Mouse (Mus musculus): ENCODE measurements around the gene Adgrb2.

Adgrb2 gene

DNA sequence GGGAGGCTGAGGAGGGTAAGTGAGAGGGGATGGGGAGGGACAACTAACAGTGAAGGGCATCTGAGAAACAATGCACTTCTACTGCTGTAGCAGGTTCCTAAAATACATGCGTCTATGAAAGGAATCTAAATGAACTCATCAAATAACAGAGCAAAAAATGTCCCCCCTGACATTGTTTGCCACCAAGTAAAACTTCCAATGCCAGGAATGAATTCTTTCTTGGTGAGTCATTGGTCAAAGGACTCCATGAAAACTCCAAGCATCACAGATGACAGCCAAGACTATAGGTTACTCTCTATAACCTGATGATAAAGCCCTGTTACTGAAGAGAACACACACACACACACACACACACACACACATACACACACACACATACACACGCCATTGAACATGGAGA lies 46.5 kb downstream of the Adgrb2 start:
- no peak for DNase-seq (ENCODE audit: low spot score)

DNA sequence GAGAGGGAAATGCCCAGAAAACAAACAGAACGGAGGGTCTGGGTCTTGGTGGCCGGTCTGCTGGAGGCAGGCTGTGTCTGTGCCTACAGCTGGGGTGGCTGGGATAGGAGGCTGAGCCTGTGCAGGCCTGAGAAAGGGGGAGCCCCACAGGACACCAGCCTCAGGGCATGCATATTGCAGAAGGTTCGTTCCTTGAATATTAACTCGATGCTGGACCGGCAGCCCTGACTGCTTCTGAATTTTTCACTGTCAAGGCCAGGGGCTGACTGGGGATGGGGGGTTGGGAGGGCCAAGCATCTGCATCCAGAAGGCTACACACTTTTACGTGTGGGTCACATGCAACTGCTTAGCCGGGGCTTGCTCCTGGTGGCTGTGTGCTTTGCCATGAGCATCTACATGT lies 48.8 kb downstream of the Adgrb2 start:
- no peak for DNase-seq (ENCODE audit: low spot score)

DNA sequence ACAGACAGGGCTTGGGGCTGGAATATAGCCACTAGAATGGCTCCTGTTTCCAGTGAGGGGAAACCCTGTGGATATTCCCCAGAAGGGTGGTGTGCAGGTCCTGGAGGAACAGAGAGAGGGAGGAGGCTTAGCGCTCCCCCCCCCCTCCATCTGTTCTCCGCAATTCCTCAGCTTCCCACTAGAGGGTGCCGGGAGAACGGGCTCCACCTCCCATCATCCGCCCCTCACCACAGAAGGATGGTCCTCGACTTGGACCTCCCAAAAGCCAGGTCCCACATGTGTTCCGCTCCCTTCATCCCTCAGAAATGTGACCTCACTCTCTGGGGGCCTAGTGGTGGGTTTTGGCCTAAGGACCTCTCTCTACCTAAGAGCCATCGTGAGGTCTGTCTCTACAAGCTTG lies 51.4 kb downstream of the Adgrb2 start:
- no peak for DNase-seq (ENCODE audit: low spot score)

DNA sequence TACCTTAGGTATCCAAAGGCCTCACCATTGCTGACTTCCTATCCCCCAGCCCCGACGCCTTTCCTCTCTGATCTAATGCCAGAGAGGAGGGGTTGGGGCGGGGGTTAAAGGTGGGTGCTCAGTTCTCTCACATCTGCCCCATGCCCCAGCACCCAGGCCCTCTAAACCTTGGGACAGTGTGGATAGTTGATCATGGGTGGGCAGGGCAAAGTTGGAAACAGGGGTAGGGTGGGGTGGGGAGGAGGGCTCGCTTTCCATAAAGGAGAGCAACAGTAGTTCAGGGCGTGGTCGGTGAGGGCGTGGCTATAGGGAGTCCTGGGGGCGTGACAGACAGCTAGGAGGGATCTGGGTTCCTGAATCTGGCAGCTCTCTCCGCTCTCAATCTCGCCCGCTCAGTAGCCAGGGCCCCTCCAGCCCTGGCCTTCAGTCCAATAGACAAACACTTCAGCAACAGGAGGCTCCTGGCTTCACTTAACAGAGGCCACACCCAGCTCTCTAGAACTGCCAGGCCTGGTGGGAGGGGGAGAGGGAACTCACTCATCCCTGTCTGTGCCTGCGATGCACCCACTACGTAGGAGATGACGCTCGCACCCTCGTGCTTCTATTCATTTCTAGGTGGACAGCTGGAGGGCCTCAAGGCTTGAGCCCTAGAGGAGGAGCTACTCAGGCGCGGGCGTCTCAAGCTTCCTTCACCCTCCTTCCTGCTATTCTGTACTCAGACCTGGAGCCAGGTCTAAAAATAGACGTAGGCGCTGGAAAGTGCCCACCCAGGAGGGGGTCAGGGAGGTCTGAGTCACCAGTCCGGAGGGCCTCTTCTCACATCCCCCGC lies 52.1 kb downstream of the Adgrb2 start:
- no peak for DNase-seq (ENCODE audit: low spot score)

DNA sequence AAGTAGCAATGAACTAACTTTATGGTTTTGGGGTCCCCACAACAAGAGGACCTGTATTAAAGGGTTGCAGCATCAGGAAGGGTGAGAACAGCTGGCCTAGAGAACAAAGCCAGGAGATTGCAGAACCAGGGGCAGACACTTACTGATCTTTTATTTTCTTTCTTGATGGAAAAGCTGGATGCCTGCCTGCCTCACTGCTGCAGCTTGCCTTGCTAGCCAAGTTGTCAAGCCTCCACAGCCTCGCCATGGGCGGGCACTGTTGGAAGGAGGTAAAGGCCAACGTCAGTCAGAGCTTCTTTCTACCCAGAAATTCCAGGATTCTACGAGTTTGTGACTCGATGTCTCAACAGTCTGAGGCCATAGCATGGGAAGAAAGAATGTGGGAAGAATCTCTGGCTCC lies 54.7 kb downstream of the Adgrb2 start:
- DNase-seq (ENCODE audit: low spot score): no peak

DNA sequence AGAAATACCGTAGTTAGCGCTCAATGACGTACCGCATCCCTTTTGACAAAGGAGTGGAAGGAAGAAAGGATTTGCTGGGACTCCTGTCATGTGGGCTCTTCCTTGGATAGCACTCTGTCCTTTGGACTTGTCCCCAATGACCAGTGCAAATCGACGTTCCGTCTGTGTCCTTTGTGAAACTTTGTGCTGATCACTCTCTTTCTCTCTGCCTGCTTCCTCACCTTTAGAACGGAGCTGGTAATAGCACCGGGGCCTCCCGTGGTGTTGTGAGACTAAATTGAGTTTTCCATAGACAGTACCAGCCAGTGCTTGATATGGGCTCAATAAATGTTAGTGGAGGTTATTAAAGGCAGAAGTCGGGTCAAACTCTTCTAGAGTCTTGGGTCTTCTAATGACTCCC lies 56.4 kb downstream of the Adgrb2 start:
- DNase-seq (ENCODE audit: low spot score): no peak

DNA sequence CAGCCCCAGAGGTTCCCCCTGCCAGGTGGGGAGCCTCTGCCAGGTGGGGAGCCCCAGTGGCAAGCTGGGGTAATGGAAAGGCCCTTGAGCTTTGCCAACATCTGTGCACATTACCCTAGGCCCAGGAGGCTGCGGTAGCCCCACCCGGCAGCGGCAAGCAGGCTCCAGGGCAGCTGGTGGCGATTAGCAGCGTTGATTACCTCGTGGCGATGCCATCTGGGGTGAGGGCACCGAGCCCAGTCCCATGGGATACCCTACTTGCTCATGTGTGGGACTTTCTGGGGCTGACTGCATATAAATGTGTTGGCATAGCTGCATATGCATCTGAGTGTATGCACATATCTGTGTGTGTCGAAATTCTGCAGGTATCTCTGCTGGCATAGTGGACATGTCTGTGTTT lies 59.5 kb downstream of the Adgrb2 start:
- DNase-seq (ENCODE audit: low spot score): no peak

DNA sequence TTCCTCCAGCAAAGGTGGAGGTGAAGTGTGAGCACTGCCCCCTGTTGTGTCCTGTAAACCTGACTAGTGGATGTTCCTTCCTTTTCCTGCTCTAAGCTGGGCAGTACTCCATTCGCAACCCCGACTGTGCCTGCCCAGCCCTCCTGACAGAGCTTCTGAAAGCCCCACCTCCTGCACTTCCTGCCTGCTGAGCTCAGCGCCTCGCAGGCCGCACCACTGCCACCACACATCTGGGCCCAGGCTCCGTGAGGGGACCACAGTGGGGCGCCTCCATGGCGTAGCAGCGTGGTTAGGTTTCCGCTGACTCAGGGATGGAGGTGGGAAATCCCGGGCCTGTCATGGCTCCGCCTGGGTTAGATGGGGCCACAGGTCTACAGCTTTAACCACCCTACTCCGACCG lies 60.9 kb downstream of the Adgrb2 start:
- DNase-seq (ENCODE audit: low spot score): no peak

DNA sequence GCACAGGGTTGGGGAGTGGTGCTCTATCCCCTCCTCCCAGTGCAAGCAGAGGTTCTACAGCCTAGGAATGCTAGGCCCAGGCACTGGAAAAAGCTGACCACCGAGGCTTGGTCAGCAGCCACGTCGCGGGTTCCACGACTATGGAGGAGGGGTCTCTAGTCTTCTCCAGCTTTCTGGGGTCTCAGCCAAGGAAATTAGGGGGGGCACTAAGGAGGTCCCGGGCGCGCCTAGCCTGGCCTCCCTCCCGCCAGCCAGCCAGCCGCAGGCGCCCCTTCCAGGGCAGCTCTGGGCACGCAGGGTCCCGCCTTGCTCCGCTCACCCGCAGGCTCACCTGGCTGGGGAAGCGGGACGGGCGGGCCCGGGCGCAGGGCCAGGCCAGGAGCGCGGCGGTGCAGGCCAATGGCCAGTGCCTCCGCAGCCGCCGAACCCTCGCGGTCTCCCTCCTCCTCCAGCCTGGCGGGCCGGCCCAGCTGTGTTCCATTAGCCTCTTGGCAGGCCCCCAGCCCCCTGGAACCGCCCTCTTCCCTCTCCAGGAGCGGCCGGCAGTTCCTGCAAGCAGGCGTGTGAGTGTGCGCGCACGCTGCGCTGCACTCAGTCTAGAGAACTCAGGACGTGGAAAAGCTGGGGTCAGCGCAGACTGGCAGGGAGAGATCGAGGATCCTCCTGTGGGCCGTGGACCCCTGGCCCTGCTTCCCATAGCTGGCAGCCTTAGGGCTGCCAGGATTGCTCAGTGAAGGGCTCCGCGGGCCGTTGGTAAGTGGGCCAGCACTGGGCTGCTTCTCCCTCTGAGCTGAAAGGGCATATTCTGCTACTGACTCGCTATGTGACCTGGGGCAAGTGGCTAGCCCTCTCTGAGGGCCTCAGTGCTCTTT lies 62.9 kb downstream of the Adgrb2 start, which contains the start of gene Col16a1:
Gene Col16a1 (plus strand): TSS at position 510 of the 872 bp plus-strand sequence.
- DNase-seq (ENCODE audit: low spot score): peak; percentile 82

DNA sequence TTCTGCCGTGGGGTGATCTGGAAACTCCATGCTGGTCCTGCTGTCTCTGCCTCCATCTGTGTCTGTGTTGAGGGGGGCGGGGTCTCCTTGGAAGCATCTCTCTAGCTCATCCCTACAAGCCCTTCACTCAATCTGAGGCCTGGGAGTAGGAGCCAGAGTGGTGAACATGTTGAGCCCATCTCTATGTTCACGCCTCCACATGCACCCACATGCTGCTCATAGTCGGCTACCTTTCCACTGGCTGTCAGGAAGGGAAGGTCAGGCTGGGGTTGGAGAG lies 63.5 kb downstream of the Adgrb2 start:
- DNase-seq (ENCODE audit: low spot score): no peak

DNA sequence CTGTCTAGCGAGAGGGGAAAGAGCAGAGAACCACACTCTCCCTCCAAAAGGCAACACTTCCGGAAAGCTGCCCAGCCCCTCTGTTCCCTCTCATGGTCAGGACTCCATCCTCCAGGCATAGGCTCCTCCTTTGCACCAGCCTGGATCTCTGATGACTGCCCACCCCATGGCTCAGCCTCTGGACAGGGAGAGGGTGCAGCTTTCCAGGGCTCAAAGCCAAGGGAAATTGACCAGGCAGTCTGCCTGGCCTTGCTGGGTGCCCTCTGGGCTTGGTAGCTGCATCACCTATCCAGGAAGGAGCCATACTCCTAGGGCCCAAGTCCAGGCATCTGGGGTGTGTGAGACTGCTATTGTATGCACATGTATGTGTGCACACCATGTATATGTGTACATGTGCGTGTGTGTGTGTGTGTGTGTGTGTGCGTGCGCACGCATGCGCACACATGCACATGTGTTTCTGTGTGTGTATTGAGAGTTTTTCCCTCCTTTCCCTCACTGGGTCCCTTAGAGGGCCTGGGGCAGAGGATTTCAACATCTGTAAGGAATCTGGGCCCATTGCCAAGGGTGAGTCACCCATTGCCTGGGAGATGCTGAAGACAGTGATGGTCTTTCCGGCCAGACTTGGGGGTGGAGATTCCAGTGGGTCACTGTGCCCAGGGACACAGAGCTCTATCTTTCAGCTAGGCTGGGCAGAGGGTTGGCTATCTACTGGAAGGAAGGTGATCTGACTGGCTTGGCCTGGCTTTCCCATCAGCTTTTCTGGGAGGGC lies 65.6 kb downstream of the Adgrb2 start:
- DNase-seq (ENCODE audit: low spot score): peak; percentile 28

DNA sequence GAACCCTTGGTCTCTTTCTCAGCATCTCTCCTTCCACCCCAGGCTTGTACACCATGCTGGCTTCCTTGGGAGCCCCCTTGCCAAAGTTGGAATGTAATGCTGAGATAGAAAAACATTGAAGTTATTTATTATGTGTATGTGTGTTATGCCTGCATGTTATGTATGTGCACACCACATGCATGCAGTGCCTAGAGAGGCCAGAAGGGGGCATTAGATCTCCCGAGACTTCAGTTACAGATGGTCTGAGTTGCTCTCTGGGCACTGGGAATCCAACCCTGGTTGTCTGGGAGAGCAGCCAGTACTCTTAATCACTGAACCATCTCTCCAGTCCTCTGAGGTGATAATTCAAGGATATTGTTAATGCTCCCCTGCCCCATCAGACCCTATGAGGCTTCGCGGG lies 67.6 kb downstream of the Adgrb2 start:
- DNase-seq (ENCODE audit: low spot score): no peak

DNA sequence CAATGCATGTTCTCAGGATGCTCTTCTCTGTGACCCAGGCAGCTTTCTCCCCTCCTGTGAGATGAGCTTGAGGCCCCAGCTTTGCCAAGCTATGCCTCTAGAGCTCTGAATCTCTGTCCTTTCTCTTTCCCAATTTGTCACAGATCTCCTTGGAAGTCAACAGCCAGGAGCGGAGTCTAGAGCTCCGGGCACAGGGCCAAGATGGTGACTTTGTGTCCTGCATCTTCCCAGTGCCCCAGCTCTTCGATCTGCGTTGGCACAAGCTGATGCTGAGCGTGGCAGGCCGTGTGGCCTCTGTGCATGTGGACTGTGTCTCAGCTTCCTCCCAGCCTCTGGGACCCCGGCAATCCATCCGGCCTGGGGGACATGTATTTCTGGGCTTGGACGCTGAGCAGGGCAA lies 68.4 kb downstream of the Adgrb2 start:
- no peak for DNase-seq (ENCODE audit: low spot score)

DNA sequence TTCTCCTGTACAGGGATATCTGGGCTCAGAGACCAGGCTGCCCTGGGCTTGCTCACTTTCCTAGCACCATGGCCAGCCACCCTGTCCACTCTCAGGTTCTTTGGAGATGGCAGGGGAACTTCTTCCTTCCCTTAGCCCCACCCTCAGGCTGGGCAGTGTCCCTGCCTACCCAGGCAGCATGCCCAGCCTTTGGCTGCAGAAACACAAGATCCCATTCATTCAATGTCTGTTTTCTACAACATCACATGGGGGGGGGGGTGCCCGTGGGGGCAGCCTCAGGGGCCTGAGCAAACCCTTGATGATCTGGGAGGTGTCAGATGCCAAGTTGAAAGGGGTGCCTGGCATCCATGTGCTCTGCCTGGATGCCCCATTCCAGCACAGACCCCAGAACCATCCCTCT lies 70.1 kb downstream of the Adgrb2 start:
- DNase-seq (ENCODE audit: low spot score): no peak

DNA sequence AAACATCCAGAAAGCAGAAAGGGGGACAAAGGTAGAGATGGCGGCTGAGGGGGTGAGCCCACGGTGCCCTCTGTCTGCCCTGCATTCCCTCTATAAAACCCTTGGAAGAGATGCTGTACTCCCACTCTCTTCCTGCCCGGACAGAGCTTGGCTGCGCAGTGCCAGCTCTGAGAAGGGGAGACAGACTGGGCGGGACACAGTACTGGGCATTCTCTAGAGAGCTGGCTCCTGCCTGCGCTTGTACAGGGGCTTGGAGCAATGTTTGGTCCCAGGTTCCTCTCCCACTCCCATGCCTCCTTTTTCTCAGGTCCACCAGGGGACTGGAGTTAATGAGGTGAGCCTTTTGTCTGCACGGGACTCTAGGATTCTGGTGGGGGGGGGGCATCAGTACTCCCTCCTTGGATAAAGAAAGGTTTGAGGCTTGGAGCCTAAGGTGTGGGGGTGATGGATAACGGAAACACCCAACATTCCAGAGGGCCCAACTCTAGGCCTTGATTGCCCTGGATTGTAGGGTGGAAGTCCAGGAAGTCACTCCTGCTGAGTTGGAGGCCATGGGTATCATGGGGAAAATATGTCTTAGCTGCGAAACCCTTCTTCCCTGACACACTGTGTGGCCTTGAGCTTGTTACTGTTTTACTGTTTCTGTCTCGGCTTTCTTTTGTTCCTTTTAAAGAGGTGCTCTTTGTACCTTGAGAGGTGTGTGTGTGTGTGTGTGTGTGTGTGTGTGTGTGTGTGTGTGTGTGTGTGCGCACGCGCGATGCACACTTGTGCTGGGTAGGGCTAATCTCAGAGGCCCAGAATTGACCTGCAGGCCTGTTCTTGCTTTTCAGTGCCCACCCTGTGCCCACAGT lies 70.7 kb downstream of the Adgrb2 start:
- no peak for DNase-seq (ENCODE audit: low spot score)

DNA sequence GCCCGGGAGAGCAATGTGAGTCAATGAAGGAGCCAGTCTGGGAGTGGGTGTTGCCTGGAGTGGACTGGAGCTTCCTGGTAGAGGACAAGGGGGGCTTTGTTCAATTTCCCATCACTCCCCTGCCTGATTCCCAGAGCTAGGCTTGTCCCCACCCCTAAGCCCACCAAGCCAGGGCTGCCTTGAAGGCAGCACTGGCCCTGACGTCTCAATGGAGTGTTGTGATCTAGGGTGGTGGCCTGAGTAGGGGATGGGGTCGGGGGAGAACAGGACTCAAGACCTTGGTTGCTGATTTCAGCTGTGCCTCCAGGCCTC lies 71.3 kb downstream of the Adgrb2 start:
- no peak for DNase-seq (ENCODE audit: low spot score)

DNA sequence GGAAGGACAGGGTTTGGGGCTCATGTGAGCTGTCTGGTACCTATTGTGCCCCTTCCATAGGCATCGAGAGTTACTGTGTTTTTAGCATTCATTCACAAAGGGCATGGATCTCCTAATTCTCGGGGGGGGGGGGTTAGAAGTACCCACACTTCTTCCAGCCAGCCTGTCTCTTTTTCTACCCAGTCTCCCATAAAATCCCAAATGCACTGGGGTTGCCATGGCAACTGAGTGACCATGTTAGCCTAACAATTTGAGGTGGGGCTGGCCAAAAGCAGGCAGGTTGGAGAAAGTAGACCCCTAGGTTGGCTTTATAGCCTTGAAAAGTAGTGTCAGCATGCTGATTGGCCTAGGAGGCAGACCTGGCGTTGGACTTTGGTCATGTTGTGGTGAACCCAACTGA lies 71.8 kb downstream of the Adgrb2 start:
- no peak for DNase-seq (ENCODE audit: low spot score)

DNA sequence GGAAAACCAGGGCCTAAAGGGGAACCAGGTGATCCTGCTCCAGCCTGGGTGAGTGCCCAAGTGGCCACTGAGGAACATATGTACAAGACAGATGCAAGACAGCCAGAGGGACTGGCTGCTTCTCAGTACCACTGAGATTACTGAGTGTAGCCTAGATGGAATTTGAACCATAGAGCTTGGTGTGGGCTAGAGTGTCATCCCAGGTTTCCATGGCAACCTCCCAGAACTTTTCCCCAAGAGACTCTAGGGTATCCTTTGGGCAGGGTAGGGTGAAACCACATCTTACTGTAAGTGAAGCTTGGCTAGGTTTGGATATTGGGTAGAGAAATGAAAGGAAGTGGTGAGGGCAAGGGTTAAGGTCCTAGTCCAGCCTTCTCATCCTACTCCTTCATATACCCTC lies 76.3 kb downstream of the Adgrb2 start:
- no peak for DNase-seq (ENCODE audit: low spot score)

DNA sequence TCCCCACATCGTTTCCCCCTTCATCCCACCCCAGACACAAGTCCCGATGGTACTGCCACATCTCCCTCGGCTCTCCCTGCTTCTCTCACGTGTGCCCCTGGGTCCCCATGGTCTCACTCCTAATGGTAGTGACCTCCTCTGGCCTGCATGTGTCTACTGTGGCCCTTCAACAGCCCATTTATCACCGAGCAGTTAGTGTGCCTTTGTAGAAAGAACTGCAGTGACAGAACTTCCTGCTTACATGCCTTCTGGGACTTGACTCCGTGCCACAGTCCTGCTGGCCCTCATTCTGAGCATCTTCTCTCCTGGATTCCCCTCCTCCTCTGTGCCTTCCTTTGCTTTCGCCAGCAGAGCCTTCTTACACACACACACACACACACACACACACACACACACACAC lies 78.5 kb downstream of the Adgrb2 start:
- no peak for DNase-seq (ENCODE audit: low spot score)

DNA sequence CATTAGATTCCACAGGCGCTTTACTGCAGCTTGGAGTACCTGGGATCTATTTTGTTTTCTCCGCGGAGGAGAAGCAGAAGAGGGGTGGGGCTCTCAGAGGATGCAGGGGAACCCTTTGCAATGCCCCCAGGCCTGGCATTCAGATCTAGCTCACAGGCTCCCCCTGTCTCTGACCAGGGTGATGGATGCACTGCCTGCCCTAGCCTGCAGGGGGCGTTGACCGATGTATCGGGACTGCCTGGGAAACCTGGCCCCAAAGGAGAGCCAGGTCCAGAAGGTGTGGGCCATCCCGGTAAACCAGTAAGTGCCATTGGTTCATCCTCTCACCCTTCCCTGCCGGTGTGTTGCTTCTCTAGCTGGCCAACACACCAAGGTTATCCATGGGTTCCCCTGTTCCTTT lies 82.1 kb downstream of the Adgrb2 start:
- DNase-seq (ENCODE audit: low spot score): no peak

DNA sequence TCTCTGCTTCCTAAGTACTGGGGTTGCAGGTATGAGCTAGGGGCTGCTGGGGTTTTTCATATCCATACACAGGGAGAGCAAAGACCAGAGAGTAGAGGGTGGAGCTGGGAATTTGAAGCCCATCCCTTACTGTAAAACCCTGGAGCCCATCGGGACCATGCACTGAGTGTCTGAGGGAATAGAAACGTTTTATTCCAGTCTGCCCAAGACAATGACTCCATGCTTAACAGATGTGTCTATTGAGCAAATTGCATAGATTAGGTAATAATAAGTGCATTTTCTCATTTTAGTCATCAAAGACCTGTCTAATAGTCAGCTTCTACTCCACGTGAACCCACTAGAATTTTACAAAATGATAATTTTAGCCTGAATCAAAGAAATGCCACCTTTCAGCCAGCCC lies 85.9 kb downstream of the Adgrb2 start:
- DNase-seq (ENCODE audit: low spot score): no peak

DNA sequence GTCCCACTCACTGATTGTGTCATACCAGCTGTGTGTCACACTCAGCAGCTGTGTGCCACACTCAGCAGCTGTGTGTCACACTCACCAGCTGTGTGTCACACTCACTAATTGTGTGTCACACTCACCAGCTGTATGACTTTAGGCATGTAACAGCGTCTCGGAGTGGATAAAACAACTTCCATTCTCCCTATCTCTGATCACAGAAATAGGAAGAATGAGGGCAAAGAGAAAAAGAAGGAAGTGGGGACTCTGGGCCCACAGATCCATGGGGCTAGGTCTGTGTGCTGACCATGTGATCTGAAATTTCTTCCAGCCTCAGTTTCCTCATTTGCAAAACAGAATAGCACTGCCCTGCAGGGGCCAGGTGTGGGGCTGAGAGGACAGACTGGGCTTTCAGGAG lies 87.1 kb downstream of the Adgrb2 start:
- no peak for DNase-seq (ENCODE audit: low spot score)

All from urinary bladder, postnatal 10 days (tissue).